Mouse (Mus musculus) gonadal fat pad, adult 2 months (tissue): ENCODE results near the gene Sbk3. TPM values are rescaled to one million over a fixed set of nuclear protein-coding genes. Genes with fewer than 3 reads are reported as not detected.

Experiments
- DNase-seq: peaks from one replicate; pipeline ENCODE4 v3.0.0-alpha.2; 2012; ENCODE audit warnings: low read depth
- polyA plus RNA-seq: library from polyadenylated mRNA; depleted of rRNA; stranded (reverse); fragments of >200 nt; gene quantifications from 2 replicates; pipeline ENCODE4 v1.2.3, GENCODE M21; 2012

The Sbk3 gene
- polyA plus RNA-seq, 1 experiment, result 0.12 TPM

GRCm38 (mm10) chr7:4933103-4933502 lies 37.9 kb downstream of the Sbk3 start:
- no peak for DNase-seq

GRCm38 (mm10) chr7:4928323-4928722 lies 42.6 kb downstream of the Sbk3 start:
- no peak for DNase-seq

DNA sequence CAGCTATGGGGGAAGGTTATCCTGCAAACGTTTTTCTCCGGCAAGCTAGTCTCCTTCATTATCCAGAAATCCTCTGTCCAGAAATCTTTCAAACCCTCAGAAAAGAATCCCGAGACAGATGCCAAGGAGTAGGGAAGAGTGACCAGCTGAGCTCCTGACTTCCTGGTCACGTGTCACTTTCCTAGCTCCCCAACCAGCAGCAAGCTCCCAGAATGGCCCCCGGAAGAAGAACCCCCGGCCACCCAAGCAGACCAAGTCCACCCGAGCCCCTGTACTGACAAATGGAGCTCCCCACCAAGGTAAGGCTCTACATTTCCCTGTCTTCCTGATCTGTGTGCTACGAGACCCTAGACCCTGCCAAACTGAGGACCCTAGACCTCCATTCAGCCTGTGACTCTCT lies 43.3 kb downstream of the Sbk3 start:
- no peak for DNase-seq

GRCm38 (mm10) chr7:4926849-4927248 lies 44.1 kb downstream of the Sbk3 start:
- no peak for DNase-seq

- DNase-seq, result no peak
These were observed 45.3 kb downstream of the Sbk3 start, which contains the start of gene Ssc5d for GRCm38 (mm10) chr7:4925441-4926381. Gene Ssc5d (plus strand): TSS chr7:4925785.

DNA sequence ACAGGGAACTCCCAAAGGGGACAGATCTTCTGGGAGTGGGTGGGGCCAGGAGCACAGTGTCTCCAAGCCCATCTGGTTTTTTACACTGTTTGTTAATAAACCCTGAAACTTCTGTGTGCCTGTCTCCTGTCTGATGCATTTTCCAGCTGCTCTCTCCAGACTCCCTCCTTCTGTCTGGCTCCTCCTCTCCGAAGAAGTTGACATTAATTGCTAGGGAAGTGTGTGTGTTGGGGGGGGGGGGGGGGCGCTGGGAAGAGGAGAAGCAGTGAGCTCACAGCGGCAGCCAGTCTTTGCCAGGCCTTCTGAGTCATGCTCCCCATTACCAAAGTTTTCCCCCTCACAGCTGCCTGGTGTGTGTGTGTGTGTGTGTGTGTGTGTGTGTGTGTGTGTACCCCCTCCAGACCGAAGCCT lies 46.1 kb downstream of the Sbk3 start:
- DNase-seq, result no peak

- DNase-seq, result no peak
These were observed 46.5 kb downstream of the Sbk3 start for GRCm38 (mm10) chr7:4924483-4924882.

DNA sequence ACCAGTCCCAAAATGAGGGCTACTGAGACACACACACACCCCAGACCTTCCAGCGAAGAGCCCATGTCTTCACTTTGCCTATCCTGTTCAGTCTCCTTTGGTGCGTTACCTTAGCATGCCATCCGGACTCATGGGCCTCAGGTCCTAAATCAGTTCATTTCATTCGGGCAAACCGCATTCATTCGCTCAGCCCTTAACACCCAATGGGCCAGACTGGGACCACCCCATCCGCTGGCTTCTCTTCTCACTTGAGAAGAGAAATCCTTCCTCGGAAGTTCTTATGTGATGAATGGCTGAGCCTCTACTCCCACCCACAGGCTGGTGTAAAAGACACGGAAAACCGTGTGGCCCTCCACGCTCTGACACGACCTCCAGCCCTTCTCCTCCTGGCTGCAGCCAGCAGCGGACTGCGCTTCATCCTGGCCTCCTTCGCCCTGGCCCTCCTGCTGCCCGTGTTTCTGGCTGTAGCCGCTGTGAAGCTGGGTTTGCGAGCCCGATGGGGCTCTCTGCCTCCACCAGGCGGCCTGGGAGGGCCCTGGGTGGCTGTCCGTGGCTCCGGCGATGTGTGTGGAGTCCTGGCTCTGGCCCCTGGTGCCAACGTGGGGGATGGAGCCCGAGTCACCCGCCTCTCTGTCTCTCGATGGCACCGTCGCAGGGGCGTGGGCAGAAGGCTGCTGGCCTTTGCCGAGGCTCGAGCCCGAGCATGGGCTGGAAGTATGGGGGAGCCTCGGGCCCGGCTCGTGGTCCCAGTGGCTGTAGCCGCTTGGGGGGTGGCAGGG lies 47.2 kb downstream of the Sbk3 start:
- DNase-seq, result no peak

- no peak for DNase-seq
These were observed 47.9 kb downstream of the Sbk3 start for GRCm38 (mm10) chr7:4922931-4923565.

GRCm38 (mm10) chr7:4922508-4922907 lies 48.5 kb downstream of the Sbk3 start:
- DNase-seq, result no peak

DNA sequence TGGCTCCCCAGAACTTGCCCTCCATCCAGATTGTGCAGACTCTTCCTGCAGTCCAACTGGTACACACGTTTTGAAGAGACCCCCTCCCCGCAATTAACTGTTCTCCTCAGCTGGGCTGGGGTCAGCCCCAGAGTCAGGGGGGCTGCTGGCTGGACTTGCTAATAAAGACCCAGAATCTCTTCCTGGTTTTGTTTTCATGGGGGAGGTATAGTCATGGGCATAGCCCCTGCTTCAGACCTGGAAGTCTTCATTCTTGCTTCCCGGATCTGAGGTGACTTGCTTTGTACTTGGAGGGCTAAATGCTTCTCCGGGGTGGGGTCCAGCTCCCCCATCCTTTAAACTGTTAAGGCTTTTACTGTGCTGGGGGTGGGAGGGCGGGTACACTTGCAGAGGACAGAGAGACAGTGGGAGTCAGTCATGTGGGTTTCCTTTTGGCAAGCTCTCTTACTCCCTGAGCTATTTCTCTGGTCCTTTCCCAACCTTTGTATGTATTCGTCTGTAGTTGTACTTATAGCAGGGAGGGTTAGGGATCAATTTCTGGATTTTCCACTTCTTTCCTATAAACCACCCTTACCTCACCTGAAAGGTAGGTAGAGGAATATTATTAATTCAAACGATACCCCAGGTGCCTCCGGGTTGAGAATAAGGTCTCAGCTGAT lies 49.0 kb downstream of the Sbk3 start, which contains the start of gene Nat14:
TSS of gene Nat14 (plus strand) at position 205 of the 659 bp plus-strand sequence.
- DNase-seq, result no peak

- DNase-seq, result no peak
These were observed 49.8 kb downstream of the Sbk3 start for GRCm38 (mm10) chr7:4920976-4921823.

DNA sequence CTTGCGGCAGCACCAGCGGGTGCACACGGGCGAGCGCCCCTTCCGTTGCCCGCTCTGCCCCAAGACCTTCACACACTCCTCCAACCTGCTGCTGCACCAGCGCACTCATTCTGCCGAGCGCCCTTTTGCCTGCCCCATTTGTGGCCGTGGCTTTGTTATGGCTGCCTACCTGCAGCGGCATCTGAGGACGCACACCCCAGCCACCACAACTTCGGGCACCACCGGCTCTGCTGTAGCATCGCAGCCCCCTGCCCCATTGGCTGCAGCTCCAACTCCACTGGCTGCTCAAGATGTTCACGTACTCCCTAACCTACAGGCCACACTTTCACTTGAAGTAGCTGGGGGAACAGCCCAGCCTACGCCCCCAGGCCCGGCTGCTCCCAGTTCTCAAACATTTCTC lies 50.5 kb downstream of the Sbk3 start:
- DNase-seq, result no peak

- no peak for DNase-seq
These were observed 51.0 kb downstream of the Sbk3 start for GRCm38 (mm10) chr7:4919971-4920370.

DNA sequence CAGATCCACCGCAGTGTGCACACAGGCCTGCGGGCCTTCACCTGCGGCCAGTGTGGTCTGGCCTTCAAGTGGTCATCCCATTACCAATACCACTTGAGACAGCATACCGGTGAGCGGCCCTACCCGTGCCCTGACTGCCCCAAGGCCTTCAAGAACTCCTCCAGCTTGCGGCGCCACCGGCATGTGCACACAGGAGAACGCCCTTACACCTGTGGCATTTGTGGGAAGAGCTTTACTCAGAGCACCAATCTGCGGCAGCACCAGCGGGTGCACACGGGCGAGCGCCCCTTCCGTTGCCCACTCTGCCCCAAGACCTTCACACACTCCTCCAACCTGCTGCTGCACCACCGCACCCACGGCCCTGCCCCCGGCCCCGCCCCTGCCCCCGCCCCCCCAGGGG lies 51.9 kb downstream of the Sbk3 start:
- no peak for DNase-seq

- DNase-seq, result no peak
These were observed 52.3 kb downstream of the Sbk3 start for GRCm38 (mm10) chr7:4918681-4919080.

GRCm38 (mm10) chr7:4917494-4917893 lies 53.5 kb downstream of the Sbk3 start:
- DNase-seq, result no peak

- DNase-seq, result no peak
These were observed 55.1 kb downstream of the Sbk3 start for GRCm38 (mm10) chr7:4915669-4916416.
